Mouse (Mus musculus) layer of hippocampus, adult 9-10 months (tissue): ENCODE measurements at regions not wholly inside any gene's neighbourhood (a gene's known extent, or its start where the extent isn't known, plus 50 kb on each side); places are given as distances from the start of the nearest gene placed in this dataset.

Experiments
- DNase-seq: peaks from one replicate; pipeline ENCODE4 v3.0.0; 2022; ENCODE audit warnings: low spot score

DNA sequence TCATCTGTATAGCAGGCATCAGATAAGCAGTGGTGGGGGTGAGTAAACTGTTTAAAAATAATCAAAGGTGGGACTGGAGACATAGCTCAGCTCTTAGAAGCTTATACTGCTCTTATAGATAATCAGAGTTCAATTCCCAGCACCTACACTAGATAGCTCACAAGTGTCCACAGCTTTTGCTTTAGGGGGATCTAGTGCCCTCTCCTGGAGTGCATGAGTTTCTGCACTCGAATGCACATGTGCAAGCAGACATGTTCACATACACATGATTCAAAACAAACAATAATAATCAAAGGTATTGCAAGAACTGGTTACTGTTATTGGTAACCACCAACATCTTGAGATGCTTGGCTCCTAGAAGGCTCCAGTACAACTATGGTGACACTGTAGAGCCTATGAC is 343.3 kb downstream of the Gpam start:
- no peak for DNase-seq

DNA sequence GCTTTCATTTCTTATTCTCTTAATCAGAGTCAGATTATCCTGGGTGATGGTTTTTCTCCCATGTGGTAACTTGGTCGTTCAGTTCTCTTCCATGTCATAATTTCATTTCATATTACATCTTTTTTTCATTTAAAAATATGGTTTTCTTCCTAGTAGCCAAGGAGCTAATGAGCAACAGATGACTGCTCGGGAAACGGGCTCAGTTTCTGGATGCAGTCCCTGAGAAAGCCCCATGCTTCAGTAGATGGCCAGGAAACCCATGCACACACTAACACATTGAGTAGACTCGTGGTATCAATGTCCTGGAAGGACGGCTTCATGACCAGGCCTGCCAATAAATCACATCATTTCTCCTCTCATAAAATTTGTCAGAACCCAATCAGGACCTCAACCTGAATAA is 369.3 kb downstream of the Gpam start:
- no peak for DNase-seq

DNA sequence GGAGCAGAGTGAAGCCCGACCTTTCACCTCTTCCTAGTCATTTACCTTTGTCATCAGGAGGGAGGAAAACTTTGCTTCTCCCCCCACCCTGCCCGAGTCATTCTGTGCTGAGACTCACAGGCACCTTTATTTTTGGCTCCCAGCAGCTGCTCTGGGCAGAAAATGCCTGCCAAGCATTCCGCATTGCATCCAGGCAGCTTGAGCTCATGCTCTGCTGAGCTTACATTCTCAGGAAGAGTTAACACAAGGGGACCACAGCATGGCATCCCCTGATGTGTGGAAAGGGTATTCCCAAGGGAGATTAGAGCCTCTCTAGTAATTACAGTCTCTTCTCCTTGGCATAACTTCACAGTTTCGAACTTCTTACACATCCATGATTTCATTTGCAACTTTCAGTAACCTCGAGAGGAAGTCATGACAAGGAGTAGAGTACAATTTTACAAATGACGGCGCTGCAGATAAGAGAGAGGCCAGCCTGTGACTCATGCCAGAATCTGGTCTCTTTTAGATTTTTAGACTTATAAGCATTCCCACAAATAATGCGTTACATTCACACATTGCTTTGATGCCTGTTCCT is 370.3 kb downstream of the Gpam start:
- peak; percentile 29 for DNase-seq

DNA sequence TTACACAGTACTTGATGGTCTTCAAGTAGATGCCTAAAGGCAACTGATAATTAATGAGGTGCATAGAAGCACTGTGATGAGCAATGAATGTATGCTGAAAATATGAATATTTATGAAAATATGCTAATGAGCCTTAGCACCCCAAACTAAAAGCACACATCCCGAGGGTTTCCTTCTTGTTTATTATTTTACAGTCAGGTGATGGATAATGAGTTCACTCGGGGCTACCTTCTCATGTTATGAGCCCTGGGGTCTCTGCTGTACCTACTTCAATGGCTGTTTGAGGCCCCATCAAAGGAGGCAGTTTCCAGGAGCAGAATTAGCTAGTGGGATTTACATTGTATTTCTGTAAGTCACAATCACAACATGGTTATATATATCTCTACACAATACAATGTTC is 371.6 kb downstream of the Gpam start:
- DNase-seq, result no peak

DNA sequence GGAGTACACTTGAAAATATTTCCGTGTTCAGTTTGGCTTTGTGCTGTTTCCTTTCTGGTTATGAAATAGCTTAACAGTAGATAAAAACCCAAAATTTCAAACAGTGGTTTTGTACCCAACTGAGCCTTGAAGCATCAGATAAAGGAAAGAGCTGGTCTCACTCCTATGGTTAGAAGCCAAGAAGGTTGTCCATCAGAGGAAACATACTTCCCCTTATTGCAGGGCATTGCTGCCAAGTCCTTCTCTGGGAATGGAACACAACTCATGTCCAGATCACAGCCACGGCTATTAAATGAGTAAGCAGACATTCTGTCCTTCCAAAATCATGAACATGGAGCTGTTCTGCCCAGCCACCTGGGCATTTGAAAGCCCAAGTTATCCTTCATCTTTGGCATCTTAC is 393.1 kb downstream of the Gpam start:
- DNase-seq, result no peak

DNA sequence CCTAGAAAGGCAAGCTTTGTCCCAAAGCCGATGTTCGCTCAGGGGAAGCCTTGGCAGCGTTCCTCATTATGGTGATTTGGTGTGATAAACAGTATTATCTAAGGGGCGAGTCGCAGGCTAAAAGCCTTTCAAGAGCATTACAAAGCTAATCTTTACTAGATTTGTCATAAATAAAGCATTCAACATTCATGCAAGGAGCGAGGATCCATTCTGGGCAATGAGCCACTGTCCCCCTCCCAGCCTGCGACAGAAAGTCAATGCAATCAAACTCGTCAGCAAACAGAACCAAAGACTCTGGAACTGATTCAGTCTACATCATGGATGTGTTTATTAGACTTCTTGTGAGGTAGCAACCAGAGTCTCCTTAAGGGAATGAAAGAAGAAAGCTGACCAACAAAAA is 395.3 kb downstream of the Gpam start:
- DNase-seq, result no peak

DNA sequence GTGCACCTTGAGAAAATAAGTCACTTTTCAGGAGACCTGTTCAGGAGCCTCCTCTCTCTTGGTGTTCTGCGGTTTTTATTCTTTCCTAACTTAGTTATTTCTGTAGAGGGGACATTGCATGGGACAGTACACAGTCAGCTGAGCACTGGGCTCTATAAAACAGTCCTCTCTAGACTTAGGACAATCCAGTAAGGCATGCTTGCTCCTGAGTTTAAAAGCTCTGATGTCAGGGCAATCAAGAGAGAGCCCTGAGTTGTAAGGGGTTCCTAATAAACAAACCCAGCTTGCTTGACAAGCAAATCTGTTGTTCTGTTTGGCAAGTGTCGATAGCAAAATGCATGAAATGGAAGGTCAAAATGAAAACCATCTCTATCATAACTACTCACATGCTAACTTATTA is 395.7 kb downstream of the Gpam start:
- no peak for DNase-seq

DNA sequence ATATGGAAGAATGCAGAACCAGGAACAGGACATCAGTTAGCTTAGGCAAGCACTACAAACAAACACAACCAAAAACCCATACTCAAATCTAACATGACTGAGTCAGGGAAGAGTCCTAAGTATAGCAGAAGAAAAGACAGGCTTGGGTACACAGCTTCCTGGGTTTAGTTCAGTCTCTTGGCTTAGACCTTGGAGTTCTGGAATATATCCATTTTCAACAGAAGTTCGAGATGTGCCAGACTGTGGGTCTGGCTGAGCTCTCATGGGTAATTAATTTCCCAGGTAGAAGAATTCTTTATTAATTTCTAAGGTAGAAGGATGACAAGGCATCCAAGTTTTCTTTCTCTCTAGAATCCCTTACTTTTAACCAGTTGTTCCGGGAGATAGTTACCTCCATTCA is 396.2 kb downstream of the Gpam start:
- DNase-seq, result no peak

DNA sequence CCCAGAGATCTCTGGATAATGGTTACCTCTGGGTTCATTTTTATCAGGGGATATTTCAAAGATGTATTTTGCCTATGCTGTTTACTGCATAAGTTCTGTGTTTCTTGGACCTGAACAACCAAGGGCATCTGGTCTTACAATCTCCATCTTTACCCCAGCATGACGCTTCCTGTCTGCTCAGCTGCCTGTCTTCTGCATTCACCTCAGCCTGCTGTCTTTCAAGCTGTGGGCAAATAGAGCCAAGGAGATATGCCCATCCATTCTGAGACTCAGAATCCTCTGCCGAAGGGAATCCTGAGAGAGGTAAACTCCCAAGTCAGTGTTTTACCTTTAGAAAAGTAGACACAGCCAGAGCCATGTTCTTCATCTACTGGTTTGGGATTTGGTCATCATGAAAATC is 396.7 kb downstream of the Gpam start:
- DNase-seq, result no peak

DNA sequence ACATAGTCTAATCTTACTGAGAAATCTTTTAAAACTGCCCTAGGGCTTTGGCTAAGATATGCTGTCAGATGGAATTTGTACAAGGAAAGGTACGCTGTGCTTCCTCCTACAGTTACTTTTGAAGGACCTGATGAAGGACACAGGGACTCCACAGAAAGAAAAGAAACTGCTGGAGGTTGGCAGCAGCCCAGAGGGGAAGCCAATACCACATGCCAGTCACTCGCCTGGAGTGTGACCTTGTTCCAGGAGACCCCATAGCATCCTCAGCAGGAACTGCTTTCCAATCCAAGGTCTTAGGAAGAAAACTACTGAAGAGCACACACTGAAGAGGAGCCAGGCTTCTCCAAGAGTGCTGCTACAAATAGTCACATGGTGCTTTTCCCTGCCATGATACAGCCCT is 404.9 kb downstream of the Gpam start:
- DNase-seq, result no peak

DNA sequence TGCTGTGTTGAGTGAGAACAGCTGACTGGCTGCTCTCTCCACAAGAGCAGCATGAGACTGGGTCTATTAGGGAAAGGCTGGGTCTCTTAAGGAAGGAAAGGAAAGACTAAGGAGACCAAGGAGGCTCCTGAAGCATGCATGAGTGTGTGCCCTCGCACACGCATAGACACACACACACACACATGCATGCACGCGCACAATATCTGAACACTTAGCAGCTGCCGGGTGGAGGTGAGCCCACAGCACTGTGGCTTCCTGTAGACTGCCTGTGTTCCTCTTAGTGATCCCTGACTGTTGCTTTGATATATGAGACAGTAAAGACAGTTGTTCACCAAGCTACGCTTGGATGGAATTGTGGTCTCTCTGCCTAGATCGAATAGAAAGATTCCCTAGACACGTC is 429.6 kb downstream of the Gpam start:
- no peak for DNase-seq

DNA sequence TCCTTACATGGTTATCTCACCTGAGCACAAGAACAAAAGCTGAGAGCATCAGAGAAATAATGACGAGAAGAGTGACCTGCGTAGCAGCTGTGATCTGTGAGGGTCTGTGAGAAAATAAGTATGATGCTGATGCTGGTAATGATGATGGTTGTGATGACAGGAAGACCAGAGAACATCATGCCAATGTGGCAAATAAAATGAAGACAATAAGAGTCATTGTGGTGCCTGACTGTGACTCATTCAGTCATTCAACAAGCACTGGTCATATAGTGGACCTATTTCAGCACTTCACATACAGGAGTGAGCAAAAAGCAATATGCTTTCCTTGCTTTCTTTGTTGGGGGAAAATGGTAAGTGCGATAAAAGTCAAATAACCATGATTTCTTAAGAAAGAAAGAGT is 433.3 kb downstream of the Gpam start:
- no peak for DNase-seq

DNA sequence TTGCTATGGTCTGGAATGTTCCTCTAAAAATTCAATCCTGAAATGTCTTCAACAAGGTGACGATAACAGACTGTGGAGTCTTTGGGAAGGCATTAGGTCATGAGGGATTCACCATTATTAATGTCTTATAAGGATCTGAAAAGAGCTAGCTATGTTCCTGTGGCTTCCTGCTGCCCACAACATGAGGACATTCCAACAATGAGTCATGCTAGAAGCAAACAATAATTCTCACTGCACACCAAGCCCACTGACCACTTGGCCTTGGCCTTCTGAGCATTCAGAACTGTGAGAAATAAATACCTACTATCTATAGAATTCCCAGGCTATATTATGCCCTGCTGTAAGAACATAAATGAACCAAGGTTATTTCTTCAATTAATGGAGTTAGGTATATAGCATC is 433.9 kb downstream of the Gpam start:
- no peak for DNase-seq

DNA sequence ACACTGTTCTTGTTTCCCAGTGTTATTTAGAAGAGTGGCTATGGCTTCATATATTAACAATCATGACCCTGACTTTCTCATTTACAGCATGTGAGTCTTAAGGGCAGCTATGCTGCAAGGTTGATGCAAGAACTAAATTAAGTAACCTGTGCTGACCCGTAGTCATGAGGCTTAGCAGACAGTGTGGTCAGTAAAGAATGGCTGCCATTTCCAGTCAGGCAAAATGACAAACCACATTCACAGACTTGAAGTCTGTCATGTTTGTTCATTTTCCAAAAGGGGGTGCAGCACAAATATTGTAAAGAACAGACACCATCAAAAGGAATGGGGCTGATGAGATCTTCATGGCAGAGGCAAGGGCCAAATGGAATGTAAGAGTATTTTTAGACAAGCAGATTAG is 435.2 kb downstream of the Gpam start:
- DNase-seq, result no peak

DNA sequence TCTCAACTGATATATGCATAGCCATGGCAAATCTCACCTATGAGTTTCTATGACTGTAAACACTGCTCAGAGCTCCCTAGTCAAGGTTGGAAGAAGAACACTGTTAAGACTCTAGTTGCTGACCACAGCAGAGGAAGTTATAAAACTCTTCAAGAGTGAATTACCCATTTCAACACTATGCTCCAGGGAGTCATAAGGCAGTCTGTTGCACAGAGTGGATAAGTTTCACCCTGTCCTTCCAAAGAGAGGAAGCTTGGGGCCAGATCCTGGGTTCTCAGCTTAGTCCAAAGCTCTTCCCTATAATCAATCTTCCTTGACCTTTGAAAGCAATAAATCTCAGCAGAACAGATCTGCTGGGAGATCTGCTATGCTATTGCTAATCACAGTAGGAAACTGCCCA is 438.4 kb downstream of the Gpam start:
- no peak for DNase-seq

DNA sequence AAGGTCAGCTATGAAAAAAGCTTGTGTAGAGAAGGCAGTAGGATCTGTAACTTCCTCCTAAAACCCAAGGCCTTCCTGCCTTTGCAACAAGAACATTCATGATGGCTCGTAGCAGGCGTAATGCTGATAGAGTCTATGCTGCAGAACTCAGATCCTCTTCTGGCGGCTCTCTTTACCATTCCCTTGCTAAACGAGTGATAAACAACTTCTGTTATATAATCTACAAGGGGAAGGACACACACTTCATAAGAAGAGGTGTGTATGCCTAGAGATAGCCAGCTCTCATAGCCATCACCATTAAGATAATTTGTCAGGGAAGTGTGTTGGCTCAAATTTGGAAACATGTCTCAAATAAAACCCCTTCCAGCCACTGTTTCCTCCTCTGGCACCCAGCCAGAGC is 441.9 kb downstream of the Gpam start:
- no peak for DNase-seq
